Mouse (Mus musculus) cerebellum, adult 2 months (tissue): ENCODE measurements at regions not wholly inside any gene's neighbourhood (a gene's known extent, or its start where the extent isn't known, plus 50 kb on each side); places are given as distances from the start of the nearest gene placed in this dataset.

Source experiments
- DNase-seq, 2 experiments: peaks; one replicate each; pipeline ENCODE4 v3.0.0; 2021
- H3K27ac ChIP-seq: fragments of 200-500 bp; 2 replicates; pipeline ENCODE4 v1.5.1; 2012; ENCODE audit warnings: low read length, control low read depth, inconsistent platforms; ENCODE audit not compliant: insufficient read depth
- H3K27me3 ChIP-seq: fragments of 200-500 bp; 2 replicates; pipeline ENCODE4 v1.6.1; 2012; ENCODE audit warnings: inconsistent platforms, mild to moderate bottlenecking, low read length, moderate library complexity; ENCODE audit not compliant: control insufficient read depth, insufficient read depth
- H3K4me1 ChIP-seq: fragments of 200-500 bp; 2 replicates; pipeline ENCODE4 v1.6.1; 2011; ENCODE audit warnings: low read length; ENCODE audit not compliant: control insufficient read depth, insufficient read depth
- H3K4me3 ChIP-seq: fragments of 200-500 bp; replicated peaks from 2 replicates; pipeline ENCODE3; 2011; ENCODE audit warnings: mild to moderate bottlenecking, low read depth, low read length, control low read depth; ENCODE audit not compliant: insufficient read depth
- CTCF ChIP-seq: fragments of 200-500 bp; IDR thresholded peaks from 2 replicates; pipeline ENCODE4 v1.5.1; 2011; ENCODE audit warnings: low read depth, mild to moderate bottlenecking, control low read depth, low read length, moderate library complexity, borderline replicate concordance; ENCODE audit not compliant: insufficient read depth
- POLR2A ChIP-seq: fragments of 200-500 bp; IDR thresholded peaks from 2 replicates; pipeline ENCODE4 v1.6.1; 2011; ENCODE audit warnings: low read length, control low read depth, borderline replicate concordance; ENCODE audit not compliant: insufficient read depth
- WGBS: fragments of 180-500 bp; shearing (Covaris S2); methylation state at CpG from one replicate; pipeline ENCODE4 v1.1.7; 2018; 5-methylcytosine and 5-hydroxymethylcytosine counted together

- Histone ChIP-seq H3K4me3 (no peak overlapping the region), H3K27me3 (no peaks in the 10 kb centered on the region), H3K4me1 (peaks cover 22% of the 10 kb centered on the region), H3K27ac (no peak overlapping the region)
- DNase-seq: no peak
- TF ChIP-seq CTCF (no peak), POLR2A (no peak)
- WGBS: 86% methylated on average over 10 of the region's 10 CpGs
Measured at GRCm38 (mm10) chr11:117554111-117554510, 69.9 kb downstream of the Gm11733 start.

- H3K27me3 ChIP-seq: no peaks in the 10 kb centered on the region
- H3K27ac ChIP-seq: no peak overlapping the region
- WGBS: 57% methylated on average over 16 of the region's 16 CpGs
- TF ChIP-seq CTCF (no peak), POLR2A (no peak)
- H3K4me3 ChIP-seq: no peak overlapping the region
- DNase-seq: peak; percentile 65 to 82
- peaks cover 12% of the 10 kb centered on the region for H3K4me1 ChIP-seq
Measured at GRCm38 (mm10) chr11:117557474-117558381, 73.6 kb downstream of the Gm11733 start.

- TF ChIP-seq POLR2A: no peak
- no peak for TF ChIP-seq CTCF
- DNase-seq: no peak
- no peak overlapping the region for H3K27ac ChIP-seq
- H3K4me1 ChIP-seq: peaks cover 12% of the 10 kb centered on the region
- H3K4me3 ChIP-seq: no peak overlapping the region
- H3K27me3 ChIP-seq: no peaks in the 10 kb centered on the region
Measured at GRCm38 (mm10) chr11:117559839-117560238, 75.7 kb downstream of the Gm11733 start.

- DNase-seq: no peak
- peaks cover 14% of the 10 kb centered on the region for H3K4me1 ChIP-seq
- no peaks in the 10 kb centered on the region for H3K27me3 ChIP-seq
- H3K4me3 ChIP-seq: no peak overlapping the region
- 73% methylated on average over 9 of the region's 9 CpGs for WGBS
- no peak overlapping the region for H3K27ac ChIP-seq
- TF ChIP-seq POLR2A (no peak), CTCF (no peak)
Measured at GRCm38 (mm10) chr11:117567961-117568605, 83.9 kb downstream of the Gm11733 start.

GRCm38 (mm10) chr11:117568606-117568991 lies 84.4 kb downstream of the Gm11733 start:
- Histone ChIP-seq H3K4me1 (peaks cover 14% of the 10 kb centered on the region), H3K27me3 (no peaks in the 10 kb centered on the region), H3K4me3 (no peak overlapping the region), H3K27ac (no peak overlapping the region)
- peak; percentile 73 to 81 for DNase-seq
- WGBS: 13% methylated on average over 9 of the region's 9 CpGs
- no peak for TF ChIP-seq POLR2A
- no peak for TF ChIP-seq CTCF

GRCm38 (mm10) chr11:117569566-117570101 lies 84.5 kb upstream of the Tnrc6c start:
- H3K4me1 ChIP-seq: peaks cover 23% of the 10 kb centered on the region
- 89% methylated on average over 8 of the region's 8 CpGs for WGBS
- H3K27ac ChIP-seq: no peak overlapping the region
- TF ChIP-seq POLR2A (no peak), CTCF (no peak)
- no peak overlapping the region for H3K4me3 ChIP-seq
- H3K27me3 ChIP-seq: no peaks in the 10 kb centered on the region
- DNase-seq: no peak

GRCm38 (mm10) chr11:117571858-117572257 lies 82.2 kb upstream of the Tnrc6c start:
- no peak for TF ChIP-seq CTCF
- no peak for TF ChIP-seq POLR2A
- Histone ChIP-seq H3K4me3 (no peak overlapping the region), H3K27me3 (no peaks in the 10 kb centered on the region), H3K4me1 (peaks cover 33% of the 10 kb centered on the region), H3K27ac (no peak overlapping the region)
- 97% methylated on average over 3 of the region's 3 CpGs for WGBS
- no peak for DNase-seq
